Mouse (Mus musculus) E14TG2a.4 (cell line): ENCODE data around the gene Akr1c19.
"Not testable (repeated sequence)": the region's sequence is repeated elsewhere in the genome, so short reads cannot be mapped to it uniquely, and the experiment has no call there.

Experiments
- H3K27me3 ChIP-seq: 2 replicates; pipeline ENCODE4 v1.6.1; 2014; ENCODE audit warnings: low read length, control low read depth; ENCODE audit not compliant: insufficient read depth
- H3K36me3 ChIP-seq: 2 replicates; pipeline ENCODE4 v1.6.1; 2014; ENCODE audit warnings: low read length, control low read depth; ENCODE audit not compliant: insufficient read depth
- H3K4me1 ChIP-seq: replicated peaks from 2 replicates; pipeline ENCODE4 v1.6.1; 2014; ENCODE audit warnings: low read depth, low read length, control low read depth
- H3K4me3 ChIP-seq: replicated peaks from 2 replicates; pipeline ENCODE4 v1.5.1; 2014; ENCODE audit warnings: mild to moderate bottlenecking, low read length
- H3K9me3 ChIP-seq: 2 replicates; pipeline ENCODE4 v1.6.1; 2014; ENCODE audit warnings: low read length, control low read depth
- CTCF ChIP-seq: conservative IDR thresholded peaks from 2 replicates; pipeline ENCODE4 v1.5.1; 2014; ENCODE audit warnings: low read length
- NANOG ChIP-seq: IDR thresholded peaks from 2 replicates; pipeline ENCODE4 v1.6.1; 2014; ENCODE audit warnings: borderline replicate concordance, low read length, mixed read lengths
- POU5F1 ChIP-seq: IDR thresholded peaks from 2 replicates; pipeline ENCODE4 v1.6.1; 2014; ENCODE audit warnings: low read length, borderline replicate concordance

The Akr1c19 gene

DNA sequence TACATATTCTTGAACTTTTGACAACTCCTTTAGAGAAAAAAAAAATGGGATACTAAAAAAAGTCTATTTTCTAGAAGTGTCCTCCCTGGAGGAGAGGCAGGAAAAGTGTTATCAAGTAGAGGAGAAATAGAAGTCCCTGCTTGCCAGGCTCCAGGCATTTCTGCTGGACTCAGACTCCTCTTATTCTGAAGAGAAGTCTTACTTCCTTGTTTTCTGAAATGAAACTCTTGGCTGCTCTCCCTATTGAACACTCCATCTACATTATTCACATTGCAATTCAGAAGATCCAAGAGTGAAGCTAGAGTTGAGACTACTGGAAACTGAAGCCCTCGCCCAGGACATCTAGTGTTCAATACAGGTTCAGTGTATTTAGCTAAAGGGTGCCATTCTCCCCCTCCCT, at the start of gene Akr1c19:
Gene Akr1c19, plus strand, starts transcription at position 260 of the 400 bp plus-strand sequence.
- no peaks in the 10 kb centered on the region for H3K27me3 ChIP-seq
- H3K36me3 ChIP-seq, result no peaks in the 10 kb centered on the region
- no peaks in the 10 kb centered on the region for H3K4me1 ChIP-seq
- TF ChIP-seq CTCF (no peak), POU5F1 (no peak)
- H3K9me3 ChIP-seq, result peaks cover 8% of the 10 kb centered on the region; the same call in 1 of the 2 replicates
- no peak within 1 kb of the TSS for H3K4me3 ChIP-seq

DNA sequence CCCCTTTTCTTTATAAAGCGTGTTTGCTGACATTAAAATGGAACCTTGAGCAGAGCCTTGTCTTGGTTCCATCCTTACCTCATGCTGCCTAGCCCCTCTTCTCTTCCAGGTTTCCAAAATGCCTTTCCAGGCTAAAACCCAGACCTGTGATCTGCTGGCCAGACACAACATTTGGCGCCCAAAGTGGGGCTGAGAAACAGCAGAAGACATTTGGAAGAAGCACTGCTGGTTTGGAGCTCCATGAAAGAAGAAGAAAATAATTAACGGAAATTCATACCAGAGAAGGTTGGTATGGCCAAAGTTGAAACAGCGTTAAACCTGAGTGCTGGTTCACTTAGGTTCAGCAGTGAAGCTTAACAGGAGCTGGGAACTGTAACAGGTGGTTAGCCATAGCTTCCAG, 47.2 kb upstream of the Akr1c19 start:
- peaks cover 53% of the 10 kb centered on the region for H3K9me3 ChIP-seq
- H3K4me3 ChIP-seq, H3K36me3 ChIP-seq, H3K4me1 ChIP-seq, H3K27me3 ChIP-seq: not testable (repeated sequence)

DNA sequence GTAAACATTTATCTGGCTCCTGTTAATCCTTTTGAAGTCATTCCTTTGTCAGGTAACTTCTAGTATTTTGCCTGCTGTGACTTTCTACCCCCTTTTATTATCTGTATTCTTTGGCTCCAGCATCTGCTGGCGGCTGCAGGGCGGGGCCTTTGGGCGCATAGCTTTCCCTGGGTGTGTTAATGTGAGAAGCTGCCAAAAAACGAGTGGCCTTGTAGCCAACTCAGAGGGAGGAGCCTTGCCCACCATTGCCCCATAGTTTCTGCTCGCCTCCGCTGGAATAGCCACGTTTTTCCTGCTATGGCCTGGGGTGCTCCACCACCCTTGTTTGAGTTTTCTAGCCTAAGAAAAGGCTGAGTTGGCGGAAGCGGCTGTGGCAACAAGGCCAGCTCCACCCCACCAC, 45.4 kb upstream of the Akr1c19 start:
- no peak for TF ChIP-seq CTCF
- no peak for TF ChIP-seq POU5F1
- no peak for TF ChIP-seq NANOG
- H3K36me3 ChIP-seq, result no peaks in the 10 kb centered on the region
- H3K27me3 ChIP-seq, result no peaks in the 10 kb centered on the region
- H3K9me3 ChIP-seq, result peaks cover 69% of the 10 kb centered on the region
- H3K4me3 ChIP-seq, result peak overlapping the region; percentile 43
- H3K4me1 ChIP-seq, result no peaks in the 10 kb centered on the region

GRCm38 (mm10) chr13:4186641-4187411, 41.7 kb upstream of the Akr1c19 start:
- H3K36me3 ChIP-seq, H3K27me3 ChIP-seq, H3K4me3 ChIP-seq, H3K4me1 ChIP-seq: not testable (repeated sequence)
- peaks cover 46% of the 10 kb centered on the region for H3K9me3 ChIP-seq

DNA sequence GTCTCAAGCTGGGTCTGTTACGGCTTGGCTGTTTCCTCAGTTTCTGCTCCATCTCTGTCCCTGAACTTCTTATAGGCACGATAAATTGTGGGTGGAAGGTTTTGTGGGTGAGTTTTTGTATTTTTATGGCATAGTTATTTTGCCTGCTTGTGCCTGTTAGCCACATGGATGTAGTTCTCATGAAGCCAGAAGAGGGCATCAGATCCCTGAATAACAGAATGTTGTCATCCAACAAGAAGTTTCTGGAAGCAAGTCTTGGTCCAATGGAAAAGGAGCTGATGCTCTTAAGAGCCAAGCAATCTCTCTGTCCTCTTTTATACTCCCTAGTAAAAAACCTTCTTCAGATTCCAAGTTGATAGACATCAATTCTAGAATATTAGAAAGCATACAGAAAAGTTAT, 40.3 kb upstream of the Akr1c19 start:
- no peaks in the 10 kb centered on the region for H3K36me3 ChIP-seq
- no peaks in the 10 kb centered on the region for H3K27me3 ChIP-seq
- no peaks in the 10 kb centered on the region for H3K4me1 ChIP-seq
- TF ChIP-seq POU5F1, result no peak
- no peak for TF ChIP-seq NANOG
- H3K9me3 ChIP-seq, result peaks cover 40% of the 10 kb centered on the region
- H3K4me3 ChIP-seq, result no peak overlapping the region

DNA sequence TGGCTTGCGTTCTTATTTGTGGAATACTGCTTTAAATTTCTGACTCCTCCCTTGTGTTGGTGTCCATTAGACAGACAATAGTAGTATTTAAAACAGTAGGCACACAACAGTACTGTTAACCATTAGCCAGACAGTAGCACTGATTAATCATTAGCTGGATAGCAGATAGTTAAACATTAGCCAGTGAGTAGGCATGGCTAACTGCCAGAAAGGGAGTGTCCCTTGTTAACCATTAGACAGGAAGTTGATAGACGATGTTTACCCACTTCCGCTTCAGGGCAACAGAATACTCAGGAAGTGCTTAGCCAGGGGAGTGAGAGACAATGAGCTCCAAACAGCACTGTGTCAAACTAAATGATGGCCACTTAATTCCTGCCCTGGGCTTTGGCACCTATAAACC, 37.6 kb upstream of the Akr1c19 start, which contains the start of gene Akr1c13:
Gene Akr1c13, plus strand, starts transcription at position 247 of the 400 bp plus-strand sequence.
- TF ChIP-seq NANOG (no peak), POU5F1 (no peak), CTCF (no peak)
- H3K4me3 ChIP-seq, result no peak within 1 kb of the TSS
- H3K9me3 ChIP-seq, result peaks cover 26% of the 10 kb centered on the region
- no peaks in the 10 kb centered on the region for H3K36me3 ChIP-seq
- no peaks in the 10 kb centered on the region for H3K4me1 ChIP-seq
- no peaks in the 10 kb centered on the region for H3K27me3 ChIP-seq

- TF ChIP-seq NANOG (no peak), POU5F1 (no peak), CTCF (no peak)
- Histone ChIP-seq H3K4me3 (no peak overlapping the region), H3K9me3 (peaks cover 13% of the 10 kb centered on the region), H3K4me1 (no peaks in the 10 kb centered on the region), H3K27me3 (no peaks in the 10 kb centered on the region), H3K36me3 (no peaks in the 10 kb centered on the region)
These were observed 36.0 kb upstream of the Akr1c19 start for GRCm38 (mm10) chr13:4192511-4192910.

DNA sequence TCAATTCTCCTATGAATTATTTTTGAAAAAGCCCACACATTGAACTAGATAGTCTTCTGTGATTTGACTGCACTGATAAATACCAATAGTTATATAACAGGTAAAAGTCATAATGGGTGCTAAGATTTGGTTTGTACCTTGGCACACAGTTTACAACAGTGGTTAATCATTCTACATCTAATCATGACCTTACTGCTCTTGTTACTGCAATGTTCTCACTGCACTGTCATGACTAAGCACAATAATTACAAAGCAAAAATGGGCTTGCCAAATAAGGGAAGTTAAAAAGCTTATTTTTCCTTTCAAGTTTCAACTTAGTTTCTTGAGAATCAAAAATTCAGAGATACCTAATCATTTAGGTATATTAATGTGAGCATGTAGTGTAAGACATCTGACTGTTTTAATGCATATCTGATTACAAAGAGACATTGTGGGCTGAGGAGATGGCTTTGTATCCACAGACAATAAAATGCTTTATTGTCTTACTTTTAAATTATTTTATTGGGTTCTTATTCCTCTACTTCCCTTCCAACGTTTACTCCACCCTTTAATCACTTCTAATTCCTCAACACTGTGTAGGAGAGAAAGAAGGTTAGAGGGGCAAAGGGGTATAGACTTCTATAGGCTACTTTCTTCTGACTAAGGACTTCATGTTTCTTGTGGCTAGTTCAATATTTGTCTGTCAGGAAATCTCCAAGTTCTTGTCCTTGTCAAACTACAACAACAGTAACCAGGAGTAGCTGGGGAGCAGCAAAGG, 22.2 kb upstream of the Akr1c19 start:
- Histone ChIP-seq H3K36me3 (no peaks in the 10 kb centered on the region), H3K27me3 (no peaks in the 10 kb centered on the region), H3K9me3 (no peaks in the 10 kb centered on the region), H3K4me1 (peaks cover 7% of the 10 kb centered on the region; the same call in 1 of the 2 replicates), H3K4me3 (no peak overlapping the region)
- no peak for TF ChIP-seq NANOG
